ENCODE assay signal across 12 mouse cellular contexts in the genomic region with DNA sequence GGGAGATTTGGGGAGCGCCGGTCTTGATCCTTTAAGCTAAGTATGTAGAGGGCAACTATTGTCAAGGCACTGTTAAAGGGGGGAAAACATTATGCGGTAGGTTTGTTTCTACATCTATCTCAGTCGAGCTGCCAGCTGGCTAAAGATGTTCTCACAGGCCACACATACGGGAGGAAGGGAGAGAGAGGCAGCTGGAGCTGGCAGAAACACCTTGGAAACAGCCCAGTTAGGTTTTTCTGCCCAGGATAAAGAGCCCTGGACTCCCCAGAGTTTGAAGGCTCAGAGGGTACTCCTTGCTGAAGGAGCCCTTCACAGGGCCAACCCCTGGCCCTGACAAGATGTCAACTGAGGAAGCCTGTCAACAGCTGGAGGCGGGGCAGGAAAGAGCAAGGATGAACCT.
"Had no signal": no experiment of that assay in that cellular context is flagged by ENCODE, and none has a peak within 500 bp of the region (broad histone marks: within the 10 kb centered on the region; RNA-seq: fewer than 3 reads in every experiment).

No protein-coding gene starts in this region.

- DNase-seq: kidney, postnatal 4 days; lung, adult 2 months; lung, postnatal 36 days; midbrain, embryonic 14.5 days; thymus, postnatal 4 days had no signal

- H3K9ac ChIP-seq: liver, embryonic 15.5 days; neural tube, embryonic 12.5 days had no signal

- H3K4me1 ChIP-seq: liver, embryonic 15.5 days; neural tube, embryonic 12.5 days had no signal

- H3K27me3 ChIP-seq: liver, embryonic 15.5 days; neural tube, embryonic 12.5 days had no signal

- H3K36me3 ChIP-seq: limb, embryonic 10.5 days; liver, embryonic 15.5 days; neural tube, embryonic 12.5 days had no signal

- H3K4me2 ChIP-seq: liver, embryonic 11.5 days; liver, embryonic 15.5 days; neural tube, embryonic 12.5 days had no signal

- H3K9me3 ChIP-seq: limb, embryonic 10.5 days; liver, embryonic 15.5 days; neural tube, embryonic 12.5 days had no signal

- ATAC-seq: lung, postnatal 0 days had no signal

- H3K4me3 ChIP-seq: layer of hippocampus, adult 2 months; limb, embryonic 10.5 days; liver, embryonic 15.5 days; neural tube, embryonic 12.5 days had no signal

- H3K27ac ChIP-seq: layer of hippocampus, adult 2 months; limb, embryonic 10.5 days; liver, embryonic 15.5 days; neural tube, embryonic 12.5 days; stomach, postnatal 0 days had no signal
